Comparison of ENCODE assay signal across 9 mouse cellular contexts in the genomic region with DNA sequence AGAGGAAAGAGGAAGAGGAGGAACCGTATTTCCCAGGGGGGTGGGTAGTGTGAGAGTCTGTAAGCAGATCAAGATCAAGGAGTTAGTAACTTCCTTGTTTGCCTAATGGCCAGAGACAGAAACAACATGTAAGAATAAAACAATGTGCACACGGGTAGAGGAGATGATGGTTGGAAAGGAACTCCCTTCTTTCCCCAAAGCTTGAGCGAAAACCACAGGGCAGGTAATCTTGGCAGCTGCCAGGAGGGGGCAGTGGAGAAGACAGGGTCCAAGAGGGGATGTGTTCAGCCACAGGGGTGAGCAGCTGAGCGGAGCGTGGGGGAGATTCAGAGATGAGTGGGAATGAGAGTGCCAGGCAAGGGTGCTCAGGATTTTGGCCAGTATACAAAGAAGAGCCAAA. TPM values are rescaled to one million over a fixed set of nuclear protein-coding genes. Genes with fewer than 3 reads are reported as not detected.
DNase-seq lines count a peak whose midpoint lies in the region; ATAC-seq and TF ChIP-seq lines count a peak whose summit lies in the region.
"Had no signal": no experiment of that assay in that cellular context is flagged by ENCODE, and none has a peak within 500 bp of the region (broad histone marks: within the 10 kb centered on the region; RNA-seq: fewer than 3 reads in every experiment).

No protein-coding gene starts in this region.

- no peak overlapping the region for H3K4me3 ChIP-seq in forebrain, postnatal 0 days (ENCODE audit: low read depth, low read length)
- H3K4me3 ChIP-seq in forebrain, embryonic 12.5 days (replicated peaks), result no peak overlapping the region
- no peak overlapping the region for H3K4me3 ChIP-seq in embryonic fibroblast, embryonic 13.5 days (ENCODE audit: insufficient read depth, low read length)
- no peak overlapping the region for H3K4me3 ChIP-seq in forebrain, embryonic 15.5 days
- H3K4me3 ChIP-seq: stomach, embryonic 15.5 days had no signal

- ATAC-seq in forebrain, postnatal 0 days, result no peak
- ATAC-seq in forebrain, embryonic 12.5 days (ENCODE audit: low FRiP score), result no peak
- ATAC-seq in megakaryocyte progenitor cell, adult 5-6 weeks (replicated peaks; ENCODE audit: poor library complexity), result peak; percentile 93
- ATAC-seq in forebrain, embryonic 15.5 days (replicated peaks), result no peak

- H3K4me2 ChIP-seq in forebrain, postnatal 0 days (ENCODE audit: low read depth), result no peak overlapping the region
- H3K4me2 ChIP-seq in forebrain, embryonic 12.5 days, result no peak overlapping the region
- H3K4me2 ChIP-seq in forebrain, embryonic 15.5 days (replicated peaks), result no peak overlapping the region
- H3K4me2 ChIP-seq: stomach, embryonic 15.5 days had no signal

- TF ChIP-seq POLR2A in embryonic fibroblast, embryonic 13.5 days (IDR thresholded peaks at IDR 0.05; ENCODE audit: low read depth, low read length), result no peak

- no peaks in the 10 kb centered on the region for H3K9me3 ChIP-seq in forebrain, postnatal 0 days (ENCODE audit: low read length)
- peaks cover 3% of the 10 kb centered on the region; the same call in 1 of the 2 replicates for H3K9me3 ChIP-seq in forebrain, embryonic 12.5 days
- no peaks in the 10 kb centered on the region for H3K9me3 ChIP-seq in forebrain, embryonic 15.5 days
- H3K9me3 ChIP-seq: stomach, embryonic 15.5 days had no signal

- H3K27ac ChIP-seq in forebrain, postnatal 0 days (ENCODE audit: low read depth, low read length), result no peak overlapping the region
- H3K27ac ChIP-seq in forebrain, embryonic 12.5 days, result no peak overlapping the region
- no peak overlapping the region for H3K27ac ChIP-seq in embryonic fibroblast, embryonic 13.5 days (ENCODE audit: insufficient read depth, low read length)
- no peak overlapping the region for H3K27ac ChIP-seq in forebrain, embryonic 15.5 days (replicated peaks)
- H3K27ac ChIP-seq: stomach, embryonic 15.5 days had no signal

- no peaks in the 10 kb centered on the region for H3K27me3 ChIP-seq in forebrain, postnatal 0 days (ENCODE audit: insufficient read depth, low read length)
- H3K27me3 ChIP-seq in forebrain, embryonic 12.5 days, result no peaks in the 10 kb centered on the region
- no peaks in the 10 kb centered on the region for H3K27me3 ChIP-seq in forebrain, embryonic 15.5 days
- H3K27me3 ChIP-seq: stomach, embryonic 15.5 days had no signal

- 70% methylated on average over 5 of the region's 5 CpGs for WGBS in forebrain, postnatal 0 days
- 86% methylated on average over 5 of the region's 5 CpGs for WGBS in forebrain, embryonic 12.5 days
- WGBS in forebrain, embryonic 15.5 days, result 77% methylated on average over 5 of the region's 5 CpGs

- no peak for DNase-seq in forebrain, postnatal 0 days
- DNase-seq in ovary, postnatal 36 days (ENCODE audit: low spot score), result peak; percentile 42
- no peak for DNase-seq in ovary, adult 18-20 months (ENCODE audit: low spot score)
- DNase-seq in frontal cortex, postnatal 36 days (ENCODE audit: low spot score in 2 of 2), result no peak

- no peak overlapping the region for H3K9ac ChIP-seq in forebrain, postnatal 0 days
- H3K9ac ChIP-seq in forebrain, embryonic 12.5 days, result no peak overlapping the region
- no peak overlapping the region for H3K9ac ChIP-seq in forebrain, embryonic 15.5 days (replicated peaks)
- H3K9ac ChIP-seq: stomach, embryonic 15.5 days had no signal

- peak; percentile 61 for TF ChIP-seq CTCF in forebrain, postnatal 0 days (IDR thresholded peaks at IDR 0.05; ENCODE audit: low read depth)
- TF ChIP-seq CTCF in embryonic fibroblast, embryonic 13.5 days (IDR thresholded peaks at IDR 0.05; ENCODE audit: borderline replicate concordance, insufficient read depth, low read length), result 0 out of 2 replicates have a peak, but pooled peaks have one; percentile 26

- H3K4me1 ChIP-seq in forebrain, postnatal 0 days (ENCODE audit: insufficient read depth), result no peaks in the 10 kb centered on the region
- H3K4me1 ChIP-seq in forebrain, embryonic 12.5 days, result no peaks in the 10 kb centered on the region
- peaks cover 2% of the 10 kb centered on the region; the same call in 1 of the 2 replicates for H3K4me1 ChIP-seq in embryonic fibroblast, embryonic 13.5 days (ENCODE audit: control insufficient read depth, insufficient read depth, low read length)
- 0 out of 2 replicates have a peak, but pooled peaks cover 6% of the 10 kb centered on the region for H3K4me1 ChIP-seq in forebrain, embryonic 15.5 days
- H3K4me1 ChIP-seq: stomach, embryonic 15.5 days had no signal

- H3K36me3 ChIP-seq in forebrain, postnatal 0 days (ENCODE audit: insufficient read depth), result peaks cover 41% of the 10 kb centered on the region
- H3K36me3 ChIP-seq in forebrain, embryonic 12.5 days (replicated peaks), result peaks cover 67% of the 10 kb centered on the region
- peaks cover 54% of the 10 kb centered on the region for H3K36me3 ChIP-seq in forebrain, embryonic 15.5 days

RNA-seq across cellular contexts. Expression of gene Kcmf1, which starts 48.1 kb away (rescaled TPM):
- 80.5 and 87.7 TPM in 2 replicates for total RNA-seq in forebrain, postnatal 0 days (2014; rRNA removed)
- 46.4 and 50.1 TPM in 2 replicates for polyA plus RNA-seq in forebrain, postnatal 0 days (2015; fragmentation: Nextera tagmentation; extraction: Ambion mirVana)
- polyA plus RNA-seq in forebrain, embryonic 12.5 days (2016; fragmentation: Nextera tagmentation; extraction: Ambion mirVana), result 29.5 and 39.0 TPM in 2 replicates
- polyA plus RNA-seq in embryonic fibroblast, embryonic 13.5 days (2011; ENCODE audit: insufficient read length, low read depth, missing spikeins), result 132 and 150 TPM in 2 replicates
- total RNA-seq in megakaryocyte progenitor cell, adult 5-6 weeks (2015), result 60.0 and 63.8 TPM in 2 replicates
- 105 and 113 TPM in 2 replicates for total RNA-seq in megakaryocyte progenitor cell, adult 5-6 weeks (2017)
- polyA plus RNA-seq in forebrain, embryonic 15.5 days (2015; fragmentation: Nextera tagmentation; extraction: Ambion mirVana), result 37.6 and 38.9 TPM in 2 replicates
